Mouse (Mus musculus) left cerebral cortex, adult 8-10 months (tissue): ENCODE measurements around the gene Gm48552. TPM values are rescaled to one million over a fixed set of nuclear protein-coding genes. Genes with fewer than 3 reads are reported as not detected.

Source experiments
- DNase-seq, 2 experiments: peaks; one replicate each; pipeline ENCODE4 v3.0.0; 2022; ENCODE audit warnings: low spot score in 2 of 2
- total RNA-seq, 4 experiments: library from RNA; stranded (reverse); gene quantifications; 2 replicates each; pipeline ENCODE4 v1.2.4; 2022

Gm48552 gene
- 1 to 10 TPM; 2.5 to 3.3 (median 2.6) TPM for total RNA-seq

DNA sequence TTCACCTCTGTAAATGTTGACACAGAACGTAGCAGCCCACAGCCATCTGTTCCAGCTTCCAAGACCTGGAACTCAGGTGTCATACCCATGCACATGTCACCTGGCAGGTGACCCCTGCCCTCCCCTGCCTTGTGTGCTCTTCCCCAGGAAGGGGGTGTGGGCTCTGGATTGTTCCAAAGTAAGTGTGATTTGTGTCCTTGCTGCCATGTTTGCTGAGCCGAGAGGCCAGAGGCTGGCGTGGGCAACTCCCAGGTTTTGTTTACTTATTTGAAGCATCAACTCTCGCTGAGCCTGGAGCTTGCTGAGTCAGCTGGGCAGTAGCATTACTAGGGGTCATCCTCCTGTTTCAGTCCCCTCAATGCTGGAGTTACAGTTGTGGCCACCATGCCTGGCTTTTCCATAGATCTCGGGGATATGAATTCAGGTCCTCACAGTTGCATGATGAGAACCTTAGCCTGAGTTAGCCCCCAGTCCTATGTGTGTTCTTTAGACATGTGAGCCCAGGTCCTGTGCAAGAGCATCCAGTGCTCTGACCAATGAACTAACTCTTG is at the start of gene Gm48552:
TSS of gene Gm48552 (plus strand) at position 501 of the 551 bp plus-strand sequence.
- no peak for DNase-seq

DNA sequence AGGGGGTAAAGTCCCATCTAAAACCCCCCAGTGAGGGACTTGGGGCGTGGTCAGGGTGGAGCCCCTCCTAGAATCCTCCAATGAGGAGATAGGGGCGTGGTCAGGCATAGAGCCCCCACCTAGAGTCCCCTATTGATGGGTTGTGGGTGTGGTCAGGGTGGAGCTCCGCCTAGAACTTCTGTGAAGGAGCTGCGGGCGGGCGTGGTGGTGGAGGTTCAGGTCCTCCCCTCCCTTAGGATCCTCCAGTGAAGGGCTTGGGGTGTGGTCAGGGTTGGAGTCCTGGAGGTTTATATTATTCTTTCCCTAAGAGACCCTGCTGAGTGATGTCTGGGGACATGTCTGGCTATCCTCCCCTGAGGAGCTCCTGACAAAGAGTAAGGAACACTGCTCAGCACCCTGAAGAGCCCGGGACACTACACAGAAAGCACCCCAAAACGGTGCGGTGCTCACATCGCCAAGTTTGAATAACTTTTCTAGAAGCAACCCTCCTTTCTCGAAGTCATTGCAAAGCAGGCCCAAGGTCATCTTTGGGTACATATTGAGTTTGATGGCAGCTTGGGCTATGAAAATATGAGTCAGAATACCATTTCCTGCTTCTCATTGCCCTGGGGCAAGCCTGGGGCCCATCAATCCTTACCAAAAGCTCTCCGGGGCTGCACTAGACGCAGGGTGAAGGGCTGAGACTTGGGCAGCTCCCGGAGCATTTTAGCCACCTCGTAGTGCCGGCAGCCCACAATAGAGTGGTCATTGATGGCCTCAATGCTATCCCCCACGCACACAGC is 48.1 kb upstream of the Gm48552 start:
- no peak for DNase-seq

DNA sequence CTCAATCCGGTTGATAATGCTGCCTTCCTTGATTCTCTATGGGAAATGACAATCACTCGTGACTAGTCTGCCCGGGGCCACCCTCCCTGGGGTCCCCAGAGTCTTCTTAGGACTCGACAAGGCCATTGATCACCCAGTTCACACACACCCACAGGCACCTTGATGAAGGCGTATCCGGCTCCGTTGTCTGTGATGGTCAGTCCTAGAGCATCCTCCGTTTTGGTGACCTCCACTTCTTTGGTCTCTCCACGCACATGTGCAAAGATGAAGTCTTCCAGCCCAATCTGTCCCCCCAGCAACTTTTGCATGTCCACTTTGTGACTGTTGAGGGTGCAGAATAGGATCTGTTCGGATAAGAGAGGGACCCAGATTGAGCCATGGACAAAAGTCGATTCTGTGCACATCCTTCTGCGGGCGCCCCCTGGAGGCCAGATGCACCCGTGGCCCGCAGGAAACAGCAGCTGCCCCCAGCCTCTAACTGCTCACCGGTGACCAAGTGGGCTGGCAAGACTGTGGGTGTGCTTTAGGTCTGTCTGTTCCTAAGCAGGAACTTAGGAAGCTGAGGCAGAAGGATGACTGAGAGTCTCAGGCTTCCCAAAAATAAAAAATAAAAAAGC is 47.4 kb upstream of the Gm48552 start:
- no peak for DNase-seq

DNA sequence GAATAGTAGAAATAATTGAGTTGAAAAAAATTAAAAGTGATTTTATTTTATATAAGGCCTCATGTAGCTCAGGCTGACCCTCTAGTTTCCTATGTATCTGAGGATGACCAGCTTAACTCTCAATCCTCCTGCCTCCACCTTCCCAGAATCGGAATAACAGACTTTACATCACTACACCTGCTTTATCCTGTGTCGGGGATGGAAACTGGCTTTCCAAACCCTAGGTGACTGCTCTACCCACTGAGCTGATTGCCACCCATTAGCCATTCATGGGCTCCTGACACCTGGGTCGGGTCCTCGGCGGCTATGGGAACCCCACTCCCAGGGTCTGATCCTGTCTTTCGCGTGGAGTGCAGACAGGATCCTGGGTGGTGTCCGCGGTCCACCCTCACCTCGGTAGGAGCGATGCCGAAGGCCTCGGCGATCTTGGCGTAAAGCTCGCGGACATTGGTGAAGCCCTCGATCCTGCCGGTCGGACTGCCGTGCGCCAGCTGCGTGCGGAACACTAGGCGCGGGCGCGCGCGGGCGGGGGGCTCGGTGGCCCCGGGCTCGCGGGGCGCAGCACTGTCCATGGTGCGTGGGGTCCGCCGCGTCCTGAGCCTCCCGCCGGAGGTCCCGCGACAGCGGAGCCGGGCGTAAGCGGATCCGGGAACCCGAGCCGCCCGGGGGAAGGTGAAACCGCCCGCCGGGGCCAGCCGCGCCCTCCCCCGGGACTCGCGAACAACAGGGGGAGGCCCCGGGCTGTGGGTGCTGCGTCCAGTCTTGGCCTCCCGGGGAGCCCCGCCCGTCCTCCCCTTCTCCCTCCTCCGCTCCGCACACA is 45.9 kb upstream of the Gm48552 start, which contains the start of gene Gipc3:
TSS of gene Gipc3 (minus strand) at position 581 of the 820 bp plus-strand sequence.
- no peak for DNase-seq

DNA sequence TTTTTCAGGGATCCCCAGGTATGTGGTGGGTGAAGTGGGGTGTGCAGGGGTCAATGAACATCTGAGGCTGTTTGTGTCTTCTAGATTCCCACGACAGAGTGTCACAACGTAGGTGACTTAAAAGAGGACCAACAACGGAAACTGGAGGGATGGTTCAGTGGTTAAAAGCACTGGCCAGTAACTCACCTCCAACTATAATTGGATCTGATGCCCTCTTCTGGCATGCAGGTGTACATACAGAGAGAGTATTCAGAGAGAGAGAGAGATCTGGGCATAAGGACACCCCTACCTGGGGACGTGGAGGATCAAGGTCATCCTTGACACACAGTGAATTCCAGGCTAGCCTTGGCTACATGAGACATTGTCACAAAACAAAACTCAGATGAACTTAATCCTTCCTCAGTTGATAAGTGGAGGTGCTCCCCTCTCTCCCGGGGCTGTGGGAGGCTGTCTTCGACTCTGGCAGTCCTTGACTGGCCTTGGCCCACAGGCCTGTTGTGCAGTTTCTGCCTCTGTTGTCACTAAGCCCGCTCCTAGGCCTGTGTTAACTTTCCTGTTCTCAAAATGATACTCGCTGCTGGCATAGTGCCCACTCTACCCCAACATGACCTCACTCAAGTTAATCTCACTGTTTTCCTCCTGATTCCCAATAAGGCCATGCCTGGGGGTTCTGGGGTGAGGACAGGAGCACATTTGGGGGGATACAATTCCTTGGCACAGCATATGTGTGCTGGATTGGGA is 44.2 kb upstream of the Gm48552 start:
- DNase-seq, result no peak

DNA sequence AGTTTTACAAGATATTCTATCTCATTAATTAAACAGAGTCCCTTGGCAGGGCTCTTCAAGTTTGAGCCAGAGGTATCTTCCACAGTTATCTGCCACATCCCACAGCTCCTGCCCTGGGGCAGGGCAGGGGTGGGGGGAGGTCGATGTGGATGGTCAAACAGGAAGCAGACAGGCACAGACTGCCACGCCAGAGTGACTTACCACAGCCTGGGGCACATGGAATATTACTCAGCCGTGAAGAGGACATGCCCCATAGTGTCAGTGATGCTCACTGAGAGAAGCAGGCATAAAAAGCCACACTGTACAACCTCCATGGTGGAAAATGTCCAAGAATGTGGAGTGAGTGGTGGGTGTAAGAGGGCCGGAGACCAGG is 43.7 kb upstream of the Gm48552 start:
- no peak for DNase-seq

DNA sequence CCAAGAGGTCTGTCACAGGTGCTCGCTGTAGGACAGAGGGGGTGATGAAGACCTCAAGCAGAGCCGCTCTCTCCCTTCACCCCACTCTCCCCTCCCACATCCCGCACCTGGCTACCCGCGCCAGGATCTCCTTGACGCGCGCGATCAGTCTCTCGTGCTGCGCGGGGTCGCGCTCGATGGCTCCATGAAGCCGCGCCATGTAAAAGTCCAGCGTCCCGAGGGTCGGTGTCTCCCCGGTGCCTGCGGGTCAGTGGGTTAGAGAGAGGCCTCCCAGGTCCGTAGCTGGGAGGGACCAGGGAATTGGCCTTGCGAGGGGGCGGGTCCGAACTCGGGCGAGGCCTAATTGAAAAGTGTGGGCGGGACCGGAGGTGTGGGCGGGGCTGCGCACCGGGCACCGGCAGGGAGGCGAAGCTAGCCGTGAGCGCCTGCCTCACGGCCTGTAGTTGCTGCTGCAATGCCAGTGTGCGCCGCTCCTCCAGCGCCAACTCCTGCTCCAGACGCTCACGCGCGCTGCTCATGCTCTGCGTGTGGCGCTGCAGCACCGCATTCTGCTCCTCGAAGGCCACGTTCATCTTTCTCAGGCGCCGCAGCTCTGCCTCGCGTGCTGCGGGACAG is 42.2 kb upstream of the Gm48552 start:
- DNase-seq, result no peak

DNA sequence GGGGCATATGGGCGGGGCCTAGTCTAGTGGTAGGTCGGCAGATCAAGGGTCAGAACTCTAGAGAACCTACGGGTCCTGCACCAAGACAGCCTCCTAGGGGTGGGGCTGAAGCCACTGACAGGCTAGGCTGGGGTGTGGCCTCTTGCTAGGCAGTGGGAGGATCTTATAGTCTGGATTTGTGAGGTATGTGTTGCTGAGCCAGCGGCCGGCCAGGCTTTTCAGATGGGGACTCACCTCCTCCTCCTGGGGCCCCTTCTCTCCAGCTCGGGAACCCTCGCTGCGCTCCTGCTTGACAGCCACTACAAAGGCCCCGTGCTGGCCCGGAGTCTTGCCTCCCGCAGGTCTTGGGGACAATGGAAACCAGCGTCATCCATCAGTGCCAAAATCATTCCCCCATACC is 39.7 kb upstream of the Gm48552 start:
- no peak for DNase-seq

DNA sequence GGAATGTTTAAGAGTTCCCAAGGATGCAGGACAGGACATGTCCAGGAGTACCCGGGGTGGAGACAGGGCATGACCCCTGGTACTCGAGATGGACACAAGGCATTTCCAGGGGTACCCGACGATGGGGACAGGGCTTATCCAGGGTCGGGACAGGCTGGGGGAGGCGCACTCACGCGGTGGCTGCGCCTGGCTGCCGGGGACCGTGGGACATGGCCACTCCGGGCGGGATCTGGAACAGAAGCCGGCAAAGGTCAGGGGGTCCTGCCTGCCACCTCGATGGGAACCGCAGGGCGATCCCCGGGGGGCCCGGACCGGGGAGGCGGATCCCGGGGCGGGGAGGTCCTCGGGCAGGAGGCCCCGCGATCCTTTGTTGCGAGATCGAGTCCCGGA is 38.8 kb upstream of the Gm48552 start:
- DNase-seq, result no peak

DNA sequence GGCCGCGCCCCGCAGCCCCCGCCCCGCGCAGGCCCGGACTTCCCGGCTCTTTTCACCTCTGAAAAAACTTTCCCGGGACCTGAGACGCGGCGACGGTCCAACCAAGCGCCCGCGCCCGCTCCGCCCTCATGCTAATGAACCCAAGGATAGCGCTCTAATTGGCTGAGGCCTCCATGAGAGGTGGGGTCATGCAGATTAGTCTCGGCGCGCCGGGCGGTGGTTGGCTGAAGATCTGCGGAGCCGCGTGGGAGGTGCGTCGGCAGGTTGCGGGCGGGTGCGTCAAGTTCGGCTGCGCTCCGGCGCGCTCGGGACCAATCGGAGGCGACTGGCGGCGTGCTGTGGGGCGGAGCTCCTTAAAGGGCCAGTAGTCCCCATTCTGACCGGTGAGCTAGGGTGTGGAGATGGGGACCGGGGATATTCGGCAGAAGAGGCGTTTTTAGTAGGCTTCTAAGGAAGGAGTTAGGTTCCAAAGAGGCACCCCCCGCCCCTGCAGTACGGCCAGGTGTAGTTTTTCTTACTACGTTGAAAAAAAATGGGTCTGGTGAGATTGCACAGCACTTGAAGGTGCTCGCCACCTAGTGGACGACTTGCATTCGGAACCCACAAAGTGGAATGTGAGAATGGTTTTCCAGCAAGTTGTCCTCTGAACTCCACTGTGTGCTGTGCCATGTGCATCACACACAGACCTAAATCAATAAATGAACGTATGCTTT is 38.3 kb upstream of the Gm48552 start, which contains the start of gene Hmg20b:
TSS of gene Hmg20b (minus strand) at position 130 of the 713 bp plus-strand sequence.
- peak; percentile 98 to 99 for DNase-seq

DNA sequence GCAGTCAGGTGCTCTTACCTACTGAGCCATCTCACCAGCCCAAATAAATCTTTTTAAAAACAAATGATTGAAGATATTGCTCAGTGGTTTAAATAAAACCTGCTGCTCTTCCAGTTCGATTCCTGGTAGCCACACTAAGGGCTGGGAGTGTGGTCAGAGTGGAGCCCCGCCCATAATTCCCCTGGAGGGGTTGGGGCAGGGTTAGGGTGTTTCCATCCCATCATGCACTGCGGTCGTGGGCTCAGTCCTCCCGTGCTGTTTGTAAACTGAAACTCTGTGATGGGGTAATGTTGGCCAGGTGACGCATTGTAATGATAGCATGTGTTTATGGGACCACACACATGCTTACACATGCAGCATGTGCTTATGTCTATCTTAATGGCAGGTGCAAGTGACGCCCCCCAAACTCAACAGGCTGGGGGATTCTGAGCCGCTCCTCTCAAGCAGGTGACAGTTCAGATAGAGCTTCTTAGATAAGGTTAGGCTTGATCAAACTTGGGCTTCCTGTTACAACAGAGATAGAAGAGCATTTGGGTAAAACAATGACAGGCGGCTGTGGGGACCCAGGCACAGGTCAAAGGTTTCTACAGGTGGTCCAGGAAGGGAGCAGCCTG is 37.0 kb upstream of the Gm48552 start:
- no peak for DNase-seq

DNA sequence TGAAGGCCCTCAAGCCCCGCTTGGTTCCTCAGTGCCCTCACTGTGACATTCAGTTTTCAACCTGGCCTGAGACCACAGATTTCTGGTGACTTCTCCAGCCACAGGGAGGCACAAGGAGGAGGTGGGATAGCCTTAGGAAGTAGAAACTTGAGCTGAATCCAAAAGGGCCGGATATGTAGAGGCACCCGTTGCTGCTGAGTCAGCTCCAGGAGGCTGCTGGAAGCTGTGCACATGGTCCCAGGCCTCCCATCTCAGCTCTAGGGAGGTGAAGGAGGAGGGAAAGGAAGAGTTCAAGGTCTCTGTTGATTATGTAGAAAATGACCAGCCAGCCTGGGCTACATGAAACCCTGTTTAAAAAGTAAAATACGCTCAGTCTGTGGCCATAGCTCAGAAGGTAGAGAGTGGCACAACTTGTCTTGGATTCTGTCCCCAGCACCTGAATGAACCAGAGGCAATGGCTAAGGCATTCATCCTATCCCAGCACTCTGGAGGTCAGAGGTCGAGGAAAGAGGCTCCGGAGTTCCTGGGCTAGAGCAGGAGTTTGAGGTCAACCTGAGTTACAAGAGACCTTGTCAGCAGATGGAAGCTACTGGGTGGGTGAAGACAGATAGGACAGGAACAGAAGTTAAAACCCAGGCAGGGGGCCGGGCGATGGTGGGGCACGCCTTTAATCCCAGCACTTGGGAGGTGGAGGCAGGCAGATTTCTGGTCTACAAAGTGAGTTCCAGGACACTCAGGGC is 33.9 kb upstream of the Gm48552 start:
- no peak for DNase-seq

DNA sequence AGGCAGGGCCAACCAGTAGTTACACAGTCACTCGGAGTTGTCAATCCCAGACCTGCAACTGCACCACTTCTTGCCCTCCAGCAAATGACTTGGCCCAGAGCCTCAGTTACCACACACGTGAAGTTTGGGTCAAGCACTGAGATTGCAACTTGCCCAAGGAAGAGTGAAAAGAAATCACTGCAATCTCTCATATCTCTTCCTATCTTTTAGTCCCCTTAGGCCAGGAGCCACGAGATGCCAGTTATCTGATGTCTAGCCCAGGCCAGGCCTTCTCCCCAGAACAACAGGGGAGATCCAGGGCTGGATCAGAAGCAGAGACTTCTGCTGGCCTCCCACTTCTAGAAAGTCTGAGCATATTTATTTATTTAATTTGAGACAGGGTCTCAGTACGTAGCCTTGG is 33.3 kb upstream of the Gm48552 start:
- no peak for DNase-seq

DNA sequence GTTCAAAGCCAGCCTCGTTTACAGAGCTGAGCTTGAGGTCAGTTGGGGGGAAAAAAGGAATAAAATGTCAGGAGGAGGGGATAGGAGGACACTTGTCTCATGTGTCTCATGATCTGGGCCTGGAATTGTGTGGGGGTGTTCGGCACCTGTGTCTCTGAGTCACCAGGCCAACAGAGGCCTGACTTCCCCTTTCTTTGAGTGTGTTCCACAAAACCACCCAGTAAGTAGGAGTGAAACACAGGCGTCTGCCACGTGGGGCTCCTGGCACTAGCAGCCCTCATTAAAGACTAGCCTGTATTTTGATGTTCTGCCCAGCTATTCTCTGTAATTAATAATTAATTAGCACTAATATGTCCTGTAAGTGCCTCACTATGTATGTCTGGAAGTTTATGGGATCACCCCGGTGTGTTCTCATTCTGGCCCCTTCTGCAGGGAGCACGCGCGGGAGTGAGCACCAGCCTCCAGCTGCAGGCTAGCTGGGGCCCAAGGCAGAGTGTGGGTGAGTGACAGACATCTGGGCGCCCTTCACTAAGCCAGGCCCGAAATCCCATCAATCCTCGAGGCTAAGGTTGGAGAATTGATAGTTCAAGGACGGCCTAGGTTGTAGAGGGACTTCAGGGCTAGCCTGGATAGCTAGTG is 32.3 kb upstream of the Gm48552 start:
- DNase-seq, result no peak

DNA sequence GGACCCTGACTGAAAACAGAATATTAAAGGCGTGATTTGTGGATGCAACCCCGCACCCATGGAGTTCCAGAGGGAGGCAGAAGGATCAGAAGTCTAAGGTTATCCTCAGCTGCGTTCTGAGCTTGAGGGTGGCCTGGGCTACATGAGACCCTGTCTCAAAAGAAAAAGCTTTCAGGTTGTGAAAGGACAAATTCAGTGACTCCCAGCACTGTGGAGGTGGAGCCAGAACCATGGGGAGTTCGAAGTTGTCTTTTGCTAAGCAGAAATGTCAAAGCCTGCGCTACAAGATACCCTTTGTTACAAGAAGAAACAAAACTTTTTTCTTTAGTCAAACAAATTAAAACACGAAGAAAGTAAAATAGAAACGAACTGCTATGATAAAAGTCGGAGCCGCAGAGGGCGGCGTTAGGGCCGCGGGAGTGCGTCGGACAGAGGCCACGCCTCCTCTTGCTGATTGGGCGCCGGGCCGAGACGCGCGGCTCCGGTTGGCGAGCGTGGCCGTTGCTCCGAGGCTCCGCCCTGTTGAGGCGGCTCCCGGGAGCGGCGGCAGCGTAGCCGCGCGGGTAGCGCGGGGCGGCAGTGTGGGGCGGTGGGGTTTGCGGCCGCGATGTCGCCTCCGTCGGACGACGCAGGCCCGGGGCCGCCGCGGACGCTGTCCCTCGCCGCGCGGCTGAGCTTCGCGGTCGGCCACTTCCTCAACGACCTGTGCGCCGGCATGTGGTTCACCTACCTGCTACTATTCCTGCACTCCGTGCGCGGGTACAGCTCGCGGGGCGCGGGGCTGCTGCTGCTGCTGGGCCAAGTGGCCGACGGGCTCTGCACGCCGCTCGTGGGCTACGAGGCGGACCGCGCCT is 31.6 kb upstream of the Gm48552 start, which contains the start of gene Mfsd12:
TSS of gene Mfsd12 (plus strand) at position 501 of the 854 bp plus-strand sequence.
- DNase-seq, result peak; percentile 75 to 81

DNA sequence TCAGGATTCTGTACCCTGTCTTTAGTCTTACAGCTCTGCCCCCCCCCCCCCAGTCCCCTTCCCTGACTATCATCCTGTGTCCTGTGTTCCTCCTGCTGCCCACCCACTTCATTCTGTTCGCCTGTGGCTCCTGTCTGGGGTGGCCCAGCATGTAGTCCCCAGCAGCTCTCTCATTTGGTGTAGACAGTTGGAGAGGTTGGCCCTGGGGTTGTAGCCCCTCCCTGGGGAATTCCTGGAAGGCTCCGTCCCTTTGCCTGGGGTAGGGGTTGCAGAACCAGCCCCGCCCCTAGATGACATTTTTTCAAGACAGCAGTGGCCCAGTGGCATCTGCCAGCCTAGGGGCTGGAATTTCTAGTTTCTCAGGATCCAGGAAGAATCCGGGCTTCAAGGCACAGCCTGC is 30.6 kb upstream of the Gm48552 start:
- no peak for DNase-seq

DNA sequence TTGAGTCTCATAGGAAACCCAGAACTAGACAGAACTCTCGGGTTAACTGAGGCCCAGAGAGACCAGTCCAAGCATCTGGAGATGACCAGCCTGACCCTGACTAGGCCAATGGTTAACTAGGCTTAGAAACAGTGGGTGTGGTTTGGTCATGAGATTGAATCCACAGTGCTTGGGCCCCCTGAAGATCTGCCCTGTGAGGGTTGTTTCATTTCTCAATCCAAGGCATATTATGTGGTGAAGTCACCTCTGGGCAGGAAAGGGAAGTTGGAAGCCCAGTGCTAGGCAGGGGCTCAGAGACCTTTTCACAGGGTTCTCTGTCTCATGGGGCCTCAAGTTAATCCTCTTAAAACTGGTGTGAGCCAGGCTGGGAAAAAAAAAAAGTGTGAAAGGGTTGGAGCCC is 30.0 kb upstream of the Gm48552 start:
- no peak for DNase-seq
